Mouse (Mus musculus) MEL (cell line): ENCODE measurements at regions not wholly inside any gene's neighbourhood (a gene's known extent, or its start where the extent isn't known, plus 50 kb on each side); places are given as distances from the start of the nearest gene placed in this dataset.

Source experiments
- CTCF ChIP-seq, 3 experiments: IDR thresholded peaks in 2 of 3; conservative IDR thresholded peaks in 1 of 3; 2 replicates each; pipeline ENCODE4 v1.5.1; 2011 to 2012; ENCODE audit warnings: low read length in 3 of 3, low read depth in 2 of 3, mild to moderate bottlenecking in 2 of 3, improper control_type of control experiment in 1 of 3, inconsistent platforms in 1 of 3, mixed read lengths in 1 of 3, moderate library complexity in 1 of 3; ENCODE audit not compliant: control insufficient read depth in 1 of 3, insufficient read depth in 1 of 3, poor library complexity in 1 of 3, severe bottlenecking in 1 of 3
- ELF1 ChIP-seq: IDR thresholded peaks from 2 replicates; pipeline ENCODE4 v1.6.1; 2014; ENCODE audit warnings: low read depth, mild to moderate bottlenecking, inconsistent platforms, low read length, improper control_type of control experiment, moderate library complexity
- POLR2A ChIP-seq, 2 experiments: IDR thresholded peaks; 2 replicates each; pipeline ENCODE4 v1.6.1; 2011 to 2012; ENCODE audit warnings: low read length in 2 of 2, mild to moderate bottlenecking in 2 of 2, control low read depth in 1 of 2, improper control_type of control experiment in 1 of 2, low read depth in 1 of 2, moderate library complexity in 1 of 2; ENCODE audit not compliant: control insufficient read depth in 1 of 2, insufficient read depth in 1 of 2, poor library complexity in 1 of 2
- POLR2AphosphoS5 ChIP-seq: IDR thresholded peaks from 2 replicates; pipeline ENCODE4 v1.6.1; 2012; ENCODE audit warnings: low read depth, borderline replicate concordance, mild to moderate bottlenecking, inconsistent platforms, low read length, moderate library complexity, mixed read lengths
- SMC3 ChIP-seq: IDR thresholded peaks from 2 replicates; pipeline ENCODE4 v1.6.1; 2011; ENCODE audit warnings: low read depth, low read length, improper control_type of control experiment
- UBTF ChIP-seq: IDR thresholded peaks from 2 replicates; pipeline ENCODE4 v1.6.1; 2012; ENCODE audit warnings: low read depth, mild to moderate bottlenecking, inconsistent platforms, low read length, improper control_type of control experiment, moderate library complexity, borderline replicate concordance; ENCODE audit not compliant: insufficient read depth
- USF1 ChIP-seq: IDR thresholded peaks from 2 replicates; pipeline ENCODE4 v1.6.1; 2014; ENCODE audit warnings: low read depth, mild to moderate bottlenecking, inconsistent platforms, low read length, improper control_type of control experiment, moderate library complexity
- ZKSCAN1 ChIP-seq: IDR thresholded peaks from 2 replicates; pipeline ENCODE4 v1.6.1; 2012; ENCODE audit warnings: low read depth, mild to moderate bottlenecking, inconsistent platforms, low read length, improper control_type of control experiment, moderate library complexity
- ZNF384 ChIP-seq: IDR thresholded peaks from 2 replicates; pipeline ENCODE4 v1.6.1; 2012; ENCODE audit warnings: low read depth, mild to moderate bottlenecking, inconsistent platforms, low read length, improper control_type of control experiment

GRCm38 (mm10) chr13:59915734-59916133 is 92.8 kb upstream of the Tut7 start:
- TF ChIP-seq CTCF (IDR thresholded peaks at IDR 0.05 in 2 of 3, conservative IDR thresholded peaks at IDR 0.05 in 1 of 3; ENCODE audit: control insufficient read depth in 1 of 3, insufficient read depth in 1 of 3, low read depth in 2 of 3, low read length in 3 of 3, poor library complexity in 1 of 3, severe bottlenecking in 1 of 3): no peak
- no peak for TF ChIP-seq ZKSCAN1
- TF ChIP-seq UBTF: no peak
- no peak for TF ChIP-seq USF1
- TF ChIP-seq SMC3: no peak
- TF ChIP-seq POLR2A (IDR thresholded peaks at IDR 0.05; ENCODE audit: control insufficient read depth in 1 of 2, insufficient read depth in 1 of 2, low read depth in 1 of 2, low read length in 2 of 2, poor library complexity in 1 of 2): no peak
- TF ChIP-seq ELF1: no peak
- no peak for TF ChIP-seq POLR2AphosphoS5
- no peak for TF ChIP-seq ZNF384
